Mouse (Mus musculus) forebrain, postnatal 0 days (tissue): ENCODE results near the gene Phf1. TPM values are rescaled to one million over a fixed set of nuclear protein-coding genes. Genes with fewer than 3 reads are reported as not detected.
A peak's percentile ranks its signal among the peaks of the same experiment; 100 is the strongest.

Experiments
- ATAC-seq: fragments of 200-750 bp; cut with Nextera tagmentation; 2 replicates; pipeline ENCODE4 v1.8.0; 2017; ENCODE audit warnings: mild to moderate bottlenecking, moderate library complexity
- DNase-seq: peaks from one replicate; pipeline ENCODE4 v3.0.0-alpha.2; 2015
- H3K27ac ChIP-seq: fragments of 300-500 bp; sonication (generic); 2 replicates; pipeline ENCODE4 v1.5.1; 2014; ENCODE audit warnings: low read depth, mild to moderate bottlenecking, antibody characterized with exemption, low read length, moderate library complexity, mixed read lengths
- H3K27me3 ChIP-seq: fragments of 300-500 bp; sonication (generic); 2 replicates; pipeline ENCODE4 v1.6.1; 2014; ENCODE audit warnings: mild to moderate bottlenecking, low read length, mixed read lengths; ENCODE audit not compliant: insufficient read depth
- H3K36me3 ChIP-seq: fragments of 300-500 bp; sonication (generic); 2 replicates; pipeline ENCODE4 v1.6.1; 2014; ENCODE audit warnings: mild to moderate bottlenecking, moderate library complexity; ENCODE audit not compliant: insufficient read depth
- H3K4me1 ChIP-seq: fragments of 300-500 bp; sonication (generic); 2 replicates; pipeline ENCODE4 v1.6.1; 2014; ENCODE audit warnings: antibody characterized with exemption; ENCODE audit not compliant: insufficient read depth
- H3K4me2 ChIP-seq: fragments of 300-500 bp; sonication (generic); 2 replicates; pipeline ENCODE4 v1.6.1; 2014; ENCODE audit warnings: low read depth, mild to moderate bottlenecking, moderate library complexity
- H3K4me3 ChIP-seq: fragments of 300-500 bp; sonication (generic); 2 replicates; pipeline ENCODE4 v1.5.1; 2014; ENCODE audit warnings: low read depth, low read length, mixed read lengths
- H3K9ac ChIP-seq: fragments of 300-500 bp; sonication (generic); 2 replicates; pipeline ENCODE4 v1.6.1; 2014; ENCODE audit warnings: mild to moderate bottlenecking
- H3K9me3 ChIP-seq: fragments of 300-500 bp; sonication (generic); 2 replicates; pipeline ENCODE4 v1.6.1; 2016; ENCODE audit warnings: low read length
- CTCF ChIP-seq: sonication (generic); IDR thresholded peaks from 2 replicates; pipeline ENCODE4 v1.5.1; 2016; ENCODE audit warnings: antibody characterized with exemption, control low read depth, low read depth
- WGBS: fragments of 180-500 bp; shearing (Covaris S2); extraction: QIAGEN DNeasy Blood & Tissue Kit; methylation state at CpG from one replicate; pipeline ENCODE4 v1.1.7; 2014; 5-methylcytosine and 5-hydroxymethylcytosine counted together
- polyA plus RNA-seq: library from polyadenylated mRNA; unstranded; fragments of >200 nt; fragmentation: Nextera tagmentation; extraction: Ambion mirVana; gene quantifications from 2 replicates; pipeline ENCODE4 v1.2.1, GENCODE M21; 2015
- total RNA-seq: library from RNA; depleted of rRNA; stranded (reverse); fragments of >200 nt; gene quantifications from 2 replicates; pipeline ENCODE4 v1.2.3, GENCODE M21; 2014

Phf1 gene
- total and polyA plus RNA-seq, 2 experiments from 2014 or later = 24.1 to 35.4 TPM

DNA sequence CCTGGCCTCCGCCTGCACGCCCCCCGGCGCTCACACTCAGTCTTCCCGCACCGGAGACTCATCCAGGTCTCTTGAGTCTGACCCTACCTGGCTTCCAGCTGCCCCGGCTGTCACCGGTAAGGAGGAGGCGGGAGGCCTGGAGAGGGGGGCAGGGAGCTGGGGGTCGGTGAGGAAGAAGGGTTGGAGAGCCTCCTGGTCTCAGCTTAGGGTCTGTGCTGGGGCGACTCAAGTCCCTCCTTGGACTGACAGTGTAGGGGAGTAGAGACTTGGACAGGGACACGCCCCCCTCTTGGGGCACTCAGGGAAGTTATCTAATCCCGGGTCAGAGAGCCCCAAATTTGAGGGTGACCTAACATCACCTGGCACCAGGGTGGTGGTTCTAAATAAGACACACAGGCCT lies 567 bp downstream of the Phf1 start:
- Histone ChIP-seq H3K4me2 (peak overlapping the region; percentile 75), H3K9ac (peak overlapping the region; percentile 64), H3K4me1 (peaks cover under 1% of the 10 kb centered on the region; the same call in 1 of the 2 replicates), H3K9me3 (no peaks in the 10 kb centered on the region), H3K4me3 (peak overlapping the region; percentile 72), H3K36me3 (peaks cover 28% of the 10 kb centered on the region), H3K27ac (peak overlapping the region; percentile 86), H3K27me3 (no peaks in the 10 kb centered on the region)
- ATAC-seq = no peak
- no peak for DNase-seq
- no peak; the same call in 1 of the 2 replicates for TF ChIP-seq CTCF
- 8% methylated on average over 12 of the region's 13 CpGs for WGBS

DNA sequence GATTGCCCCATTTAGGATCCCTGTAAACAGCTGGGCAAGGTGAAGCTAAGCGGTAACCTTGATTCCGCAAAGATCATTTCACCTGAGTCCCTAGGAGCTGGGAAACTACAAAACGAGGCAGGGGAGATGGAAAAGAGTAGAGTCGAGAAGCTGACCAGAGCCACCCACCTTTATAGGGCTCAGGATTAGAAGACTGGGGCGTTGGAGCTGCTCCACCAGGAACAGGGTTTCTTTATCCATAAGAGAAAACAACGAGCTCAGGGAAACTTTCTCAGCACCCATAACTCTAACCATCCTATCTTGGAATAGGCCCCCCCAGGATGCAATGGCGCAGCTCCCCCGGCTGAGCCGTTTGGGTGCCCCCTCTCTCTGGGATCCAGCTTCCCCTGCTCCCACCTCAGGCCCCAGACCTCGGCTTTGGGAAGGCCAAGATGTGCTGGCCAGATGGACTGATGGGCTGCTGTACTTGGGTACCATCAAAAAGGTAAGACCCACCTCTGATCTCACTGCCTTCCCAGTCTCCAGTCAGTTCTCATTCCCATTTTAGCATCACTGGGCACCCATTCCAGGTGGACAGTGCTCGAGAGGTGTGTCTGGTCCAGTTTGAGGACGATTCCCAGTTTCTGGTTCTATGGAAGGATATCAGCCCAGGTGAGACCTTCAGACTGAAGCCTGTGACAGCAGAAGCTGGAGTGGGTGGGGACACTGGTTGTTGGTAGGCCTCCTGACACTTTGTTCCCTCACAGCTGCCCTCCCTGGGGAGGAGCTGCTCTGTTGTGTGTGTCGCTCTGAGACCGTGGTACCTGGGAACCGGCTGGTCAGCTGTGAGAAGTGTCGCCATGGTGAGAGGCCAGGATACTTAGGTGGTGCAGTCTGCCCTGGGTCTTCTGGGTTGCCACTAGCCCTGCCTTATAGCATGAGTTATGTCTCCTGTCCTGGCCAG lies 1.3 kb downstream of the Phf1 start:
- Histone ChIP-seq H3K36me3 (peaks cover 26% of the 10 kb centered on the region), H3K9ac (peak overlapping the region; percentile 64; the same call in 1 of the 2 replicates), H3K4me2 (peak overlapping the region; percentile 75), H3K9me3 (no peaks in the 10 kb centered on the region), H3K4me3 (peak overlapping the region; percentile 72), H3K27ac (no peak overlapping the region), H3K27me3 (no peaks in the 10 kb centered on the region), H3K4me1 (peaks cover 5% of the 10 kb centered on the region)
- WGBS = 82% methylated on average over 16 of the region's 16 CpGs
- DNase-seq = no peak
- TF ChIP-seq CTCF = no peak
- ATAC-seq = no peak

DNA sequence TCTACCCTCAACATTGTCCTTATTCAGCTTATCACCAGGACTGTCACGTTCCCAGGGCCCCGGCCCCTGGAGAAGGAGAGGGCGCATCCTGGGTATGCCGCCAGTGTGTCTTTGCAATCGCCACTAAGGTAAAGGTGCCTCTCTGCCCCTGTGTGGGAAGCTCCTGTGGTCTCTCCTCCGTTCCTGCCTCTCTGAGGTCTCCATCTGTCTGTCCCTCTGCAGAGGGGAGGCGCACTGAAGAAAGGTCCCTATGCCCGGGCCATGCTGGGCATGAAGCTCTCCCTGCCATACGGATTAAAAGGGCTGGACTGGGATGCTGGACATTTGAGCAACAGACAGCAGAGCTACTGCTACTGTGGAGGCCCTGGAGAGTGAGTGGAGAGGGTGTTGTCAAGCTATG lies 2.2 kb downstream of the Phf1 start:
- Histone ChIP-seq H3K27ac (no peak overlapping the region), H3K4me1 (peaks cover 5% of the 10 kb centered on the region), H3K27me3 (no peaks in the 10 kb centered on the region), H3K36me3 (peaks cover 26% of the 10 kb centered on the region), H3K4me3 (no peak overlapping the region), H3K9me3 (no peaks in the 10 kb centered on the region), H3K4me2 (no peak overlapping the region), H3K9ac (no peak overlapping the region)
- TF ChIP-seq CTCF = no peak
- 87% methylated on average over 9 of the region's 9 CpGs for WGBS
- ATAC-seq = no peak
- no peak for DNase-seq

DNA sequence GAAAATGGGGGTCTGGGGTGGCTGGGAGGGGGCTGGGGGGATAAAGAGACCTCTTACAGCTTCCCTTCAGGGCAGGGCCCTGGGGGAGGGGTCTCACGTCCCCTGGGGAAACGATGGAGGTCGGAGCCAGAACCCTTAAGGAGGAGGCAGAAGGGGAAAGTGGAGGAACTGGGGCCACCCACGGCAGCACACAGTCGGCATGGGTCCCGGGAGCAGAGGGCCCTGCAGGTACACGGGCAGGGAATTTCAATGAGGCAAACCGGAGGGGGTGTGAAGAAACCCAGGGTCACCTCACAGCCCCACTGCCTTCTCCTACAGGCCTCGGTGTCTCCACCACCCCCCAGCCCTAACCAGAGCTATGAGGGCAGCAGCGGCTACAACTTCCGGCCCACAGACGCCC lies 3.6 kb downstream of the Phf1 start:
- no peak overlapping the region for H3K9ac ChIP-seq
- peaks cover 9% of the 10 kb centered on the region for H3K4me1 ChIP-seq
- H3K27me3 ChIP-seq = no peaks in the 10 kb centered on the region
- peaks cover 26% of the 10 kb centered on the region for H3K36me3 ChIP-seq
- TF ChIP-seq CTCF = no peak
- ATAC-seq (no peak), DNase-seq (no peak)
- no peaks in the 10 kb centered on the region for H3K9me3 ChIP-seq
- no peak overlapping the region for H3K4me3 ChIP-seq
- H3K27ac ChIP-seq = no peak overlapping the region
- WGBS = 84% methylated on average over 12 of the region's 12 CpGs
- no peak overlapping the region for H3K4me2 ChIP-seq

DNA sequence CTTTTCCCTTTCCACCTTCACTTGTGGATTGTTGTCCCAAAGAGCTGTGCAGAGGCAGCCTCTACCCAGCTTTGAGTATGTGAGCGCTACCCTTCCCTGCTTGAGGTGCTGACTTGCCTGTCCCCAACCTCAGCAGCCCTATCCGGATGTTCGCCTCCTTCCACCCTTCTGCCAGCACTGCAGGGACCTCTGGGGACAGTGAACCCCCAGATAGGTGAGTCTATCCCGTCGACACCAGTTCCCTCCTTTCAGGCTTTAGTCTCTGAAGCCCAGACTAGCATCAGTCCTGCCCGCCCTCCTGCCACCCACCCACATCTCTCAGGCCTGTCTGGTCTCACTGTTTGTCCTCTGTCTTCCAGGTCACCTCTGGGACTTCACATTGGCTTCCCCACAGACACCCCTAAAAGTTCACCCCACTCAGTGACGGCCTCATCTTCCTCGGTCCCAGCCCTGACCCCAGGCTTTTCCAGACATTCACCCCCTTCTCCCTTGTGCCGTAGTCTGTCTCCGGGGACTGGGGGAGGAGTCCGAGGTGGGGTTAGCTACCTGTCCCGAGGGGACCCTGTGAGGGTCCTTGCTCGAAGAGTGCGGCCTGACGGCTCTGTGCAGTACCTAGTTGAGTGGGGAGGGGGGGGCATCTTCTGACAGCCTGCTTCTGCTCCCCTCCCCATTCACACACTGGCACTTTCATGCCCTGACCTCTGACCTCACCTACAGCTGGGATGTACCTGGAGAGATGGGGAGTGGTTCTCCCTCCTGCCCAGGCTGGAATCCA lies 4.3 kb downstream of the Phf1 start:
- peaks cover 9% of the 10 kb centered on the region for H3K4me1 ChIP-seq
- no peak for TF ChIP-seq CTCF
- ATAC-seq = no peak

DNA sequence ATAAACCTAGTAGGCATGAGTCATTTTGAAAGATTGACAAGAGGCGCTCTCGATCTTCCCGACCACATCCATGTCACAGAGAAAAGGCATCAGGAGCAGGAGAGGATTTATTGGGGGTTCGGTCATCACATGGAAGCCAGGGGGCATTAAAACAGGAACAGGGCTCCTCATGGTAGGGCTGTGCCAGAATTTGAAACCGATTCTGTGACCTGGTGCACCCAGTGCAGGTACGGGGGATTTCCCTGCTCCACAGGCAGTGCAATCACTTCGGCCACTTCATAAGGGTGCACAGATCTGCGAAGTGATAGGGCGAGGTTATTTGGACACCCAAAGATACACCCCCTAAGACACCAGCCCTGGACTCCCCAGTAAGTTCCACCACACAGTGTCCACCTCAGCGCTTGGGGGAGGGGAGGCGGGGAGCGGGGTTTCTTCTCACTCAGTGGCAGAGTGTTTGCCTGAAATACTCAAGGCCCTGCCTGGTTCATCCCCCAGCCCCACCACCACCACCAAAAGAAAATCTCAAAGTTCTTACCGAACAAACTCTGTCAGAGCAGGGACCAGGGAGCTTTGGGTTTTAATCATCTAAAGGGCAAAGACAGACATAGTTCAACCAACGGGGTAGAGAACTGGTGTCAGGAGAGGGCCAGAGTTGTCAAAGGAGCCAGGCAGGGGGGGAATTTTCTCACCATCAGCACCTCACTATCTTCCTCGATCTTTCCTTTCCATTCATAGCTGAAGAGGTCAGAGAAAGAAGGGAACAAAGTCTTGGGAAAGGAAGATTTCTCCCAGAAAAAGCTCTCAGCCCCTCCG lies 5.2 kb downstream of the Phf1 start:
- no peak for ATAC-seq
- DNase-seq = no peak

More for the DNA sequence above, 4.3 kb downstream of the Phf1 start:
- Histone ChIP-seq H3K9me3 (no peaks in the 10 kb centered on the region), H3K36me3 (peaks cover 26% of the 10 kb centered on the region), H3K27ac (no peak overlapping the region), H3K27me3 (no peaks in the 10 kb centered on the region), H3K4me2 (no peak overlapping the region), H3K9ac (no peak overlapping the region), H3K4me3 (no peak overlapping the region)
- no peak for DNase-seq
- WGBS = 91% methylated on average over 15 of the region's 15 CpGs

More for the DNA sequence above, 5.2 kb downstream of the Phf1 start:
- Histone ChIP-seq H3K27me3 (no peaks in the 10 kb centered on the region), H3K36me3 (peaks cover 26% of the 10 kb centered on the region), H3K4me2 (peak overlapping the region; percentile 97), H3K9me3 (no peaks in the 10 kb centered on the region), H3K27ac (peak overlapping the region; percentile 60; the same call in 1 of the 2 replicates), H3K4me3 (peak overlapping the region; percentile 47), H3K4me1 (peaks cover 14% of the 10 kb centered on the region), H3K9ac (peak overlapping the region; percentile 45; the same call in 1 of the 2 replicates)
- 64% methylated on average over 16 of the region's 16 CpGs for WGBS
- TF ChIP-seq CTCF = no peak
